Mouse (Mus musculus) skeletal muscle tissue, adult 2 months (tissue): ENCODE results near the gene Ltv1.

Experiments
- DNase-seq: peaks from one replicate; pipeline ENCODE4 v3.0.0-alpha.2; 2012; ENCODE audit warnings: low read depth, low spot score

The Ltv1 gene

GRCm38 (mm10) chr10:13192731-13193351 lies at the start of gene Ltv1:
Gene Ltv1, minus strand, starts transcription at chr10:13193168.
- DNase-seq = peak; percentile 95

GRCm38 (mm10) chr10:13240431-13240830 lies 47.5 kb upstream of the Ltv1 start:
- no peak for DNase-seq

GRCm38 (mm10) chr10:13238188-13238587 lies 45.2 kb upstream of the Ltv1 start:
- DNase-seq = no peak

GRCm38 (mm10) chr10:13236866-13237265 lies 43.9 kb upstream of the Ltv1 start:
- no peak for DNase-seq

- DNase-seq = no peak
Observed at GRCm38 (mm10) chr10:13234503-13234902, 41.5 kb upstream of the Ltv1 start.

GRCm38 (mm10) chr10:13233941-13234340 lies 41.0 kb upstream of the Ltv1 start:
- no peak for DNase-seq

- DNase-seq = no peak
Observed at GRCm38 (mm10) chr10:13233143-13233622, 40.2 kb upstream of the Ltv1 start.

GRCm38 (mm10) chr10:13232443-13233142 lies 39.6 kb upstream of the Ltv1 start:
- DNase-seq = no peak

GRCm38 (mm10) chr10:13230716-13231115 lies 37.7 kb upstream of the Ltv1 start:
- DNase-seq = no peak

GRCm38 (mm10) chr10:13225377-13226063 lies 32.6 kb upstream of the Ltv1 start:
- DNase-seq = no peak

GRCm38 (mm10) chr10:13222135-13222534 lies 29.2 kb upstream of the Ltv1 start:
- DNase-seq = no peak

- DNase-seq = no peak
Observed at GRCm38 (mm10) chr10:13220061-13220460, 27.1 kb upstream of the Ltv1 start.

GRCm38 (mm10) chr10:13213956-13214355 lies 21.0 kb upstream of the Ltv1 start:
- no peak for DNase-seq

GRCm38 (mm10) chr10:13212829-13213228 lies 19.9 kb upstream of the Ltv1 start:
- DNase-seq = no peak

- no peak for DNase-seq
Observed at GRCm38 (mm10) chr10:13212326-13212725, 19.4 kb upstream of the Ltv1 start.

GRCm38 (mm10) chr10:13209930-13210637 lies 17.1 kb upstream of the Ltv1 start:
- DNase-seq = no peak

GRCm38 (mm10) chr10:13209506-13209905 lies 16.5 kb upstream of the Ltv1 start:
- no peak for DNase-seq

GRCm38 (mm10) chr10:13209061-13209460 lies 16.1 kb upstream of the Ltv1 start:
- DNase-seq = no peak

GRCm38 (mm10) chr10:13201741-13202293 lies 8.8 kb upstream of the Ltv1 start:
- no peak for DNase-seq

GRCm38 (mm10) chr10:13200862-13201261 lies 7.9 kb upstream of the Ltv1 start:
- DNase-seq = no peak

- DNase-seq = no peak
Observed at GRCm38 (mm10) chr10:13199234-13199633, 6.3 kb upstream of the Ltv1 start.
